Mouse (Mus musculus) spleen, adult 2 months (tissue): ENCODE data around the gene Vmn1r229. TPM values are rescaled to one million over a fixed set of nuclear protein-coding genes. Genes with fewer than 3 reads are reported as not detected.

Experiments
- DNase-seq, 2 experiments: peaks; one replicate each; pipeline versions ENCODE4 v3.0.0 to v3.0.0-alpha.2; 2012 to 2021; ENCODE audit warnings: low spot score in 2 of 2, low read depth in 1 of 2
- H3K27ac ChIP-seq: fragments of 200-500 bp; 2 replicates; pipeline ENCODE4 v1.5.1; 2012; ENCODE audit warnings: low read length, inconsistent platforms; ENCODE audit not compliant: insufficient read depth
- H3K27me3 ChIP-seq: fragments of 200-500 bp; 2 replicates; pipeline ENCODE4 v1.6.1; 2012; ENCODE audit warnings: mild to moderate bottlenecking, moderate library complexity, low read length, inconsistent platforms; ENCODE audit not compliant: control insufficient read depth, insufficient read depth
- H3K36me3 ChIP-seq: fragments of 200-500 bp; 2 replicates; pipeline ENCODE4 v1.6.1; 2012; ENCODE audit warnings: mild to moderate bottlenecking, low read length, inconsistent platforms; ENCODE audit not compliant: control insufficient read depth, insufficient read depth
- H3K4me1 ChIP-seq: fragments of 200-500 bp; 2 replicates; pipeline ENCODE4 v1.6.1; 2011; ENCODE audit warnings: inconsistent platforms; ENCODE audit not compliant: control insufficient read depth, insufficient read depth, insufficient read length
- H3K4me3 ChIP-seq: fragments of 200-500 bp; 2 replicates; pipeline ENCODE4 v1.5.1; 2011; ENCODE audit warnings: mild to moderate bottlenecking, inconsistent platforms; ENCODE audit not compliant: insufficient read depth, insufficient read length; ENCODE audit errors: extremely low read depth
- CTCF ChIP-seq: fragments of 200-500 bp; IDR thresholded peaks from 2 replicates; pipeline ENCODE4 v1.5.1; 2011; ENCODE audit warnings: mild to moderate bottlenecking, inconsistent platforms; ENCODE audit not compliant: insufficient read depth, insufficient read length, insufficient replicate concordance; ENCODE audit errors: extremely low read depth
- POLR2A ChIP-seq: fragments of 200-500 bp; IDR thresholded peaks from 2 replicates; pipeline ENCODE4 v1.6.1; 2011; ENCODE audit warnings: low read depth, low read length, inconsistent platforms
- WGBS: fragments of 180-500 bp; shearing (Covaris S2); methylation state at CpG from one replicate; pipeline ENCODE4 v1.1.7; 2018; 5-methylcytosine and 5-hydroxymethylcytosine counted together
- polyA plus RNA-seq: library from polyadenylated mRNA; depleted of rRNA; stranded (reverse); fragments of >200 nt; gene quantifications from 2 replicates; pipeline ENCODE4 v1.2.3, GENCODE M21; 2012; rRNA removed

Gene Vmn1r229
- polyA plus RNA-seq: not detected in 2 replicates

DNA sequence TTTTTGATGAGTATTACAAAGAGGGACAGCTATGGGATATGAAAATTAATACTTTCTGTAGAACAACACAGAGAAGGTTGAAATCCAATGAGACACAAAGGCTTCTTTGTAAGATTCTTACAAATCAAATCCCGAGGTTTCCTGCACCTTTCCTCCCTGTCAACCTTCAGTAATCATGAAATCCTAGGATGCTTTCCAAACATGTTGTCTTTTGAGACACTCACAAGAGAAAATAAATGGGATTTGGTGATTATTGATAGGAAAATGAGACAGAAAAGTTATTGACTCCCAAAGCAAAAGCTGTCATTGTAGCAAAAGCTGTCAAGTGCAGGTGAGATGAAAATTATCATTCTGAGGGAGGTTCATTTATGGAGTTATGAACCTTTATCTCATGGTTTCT is at the start of gene Vmn1r229:
Gene Vmn1r229, plus strand, starts transcription at position 301 of the 400 bp plus-strand sequence.
- DNase-seq: no peak
- Histone ChIP-seq H3K27me3 (no peaks in the 10 kb centered on the region), H3K27ac (no peak within 1 kb of the TSS), H3K4me1 (no peaks in the 10 kb centered on the region), H3K36me3 (no peaks in the 10 kb centered on the region), H3K4me3 (no peak within 1 kb of the TSS)
- WGBS: 77% methylated on average over 1 of the region's 1 CpGs
- TF ChIP-seq CTCF (no peak), POLR2A (no peak)

- Histone ChIP-seq H3K27ac (no peak within 1 kb of the TSS), H3K4me1 (no peaks in the 10 kb centered on the region), H3K27me3 (no peaks in the 10 kb centered on the region), H3K36me3 (no peaks in the 10 kb centered on the region), H3K4me3 (no peak within 1 kb of the TSS)
- DNase-seq: no peak
- TF ChIP-seq CTCF (no peak), POLR2A (no peak)
These were observed 25.3 kb upstream of the Vmn1r229 start, which contains the start of gene Vmn1r228 for GRCm38 (mm10) chr17:20786057-20786456. Vmn1r228 (minus strand) TSS chr17:20786157.

DNA sequence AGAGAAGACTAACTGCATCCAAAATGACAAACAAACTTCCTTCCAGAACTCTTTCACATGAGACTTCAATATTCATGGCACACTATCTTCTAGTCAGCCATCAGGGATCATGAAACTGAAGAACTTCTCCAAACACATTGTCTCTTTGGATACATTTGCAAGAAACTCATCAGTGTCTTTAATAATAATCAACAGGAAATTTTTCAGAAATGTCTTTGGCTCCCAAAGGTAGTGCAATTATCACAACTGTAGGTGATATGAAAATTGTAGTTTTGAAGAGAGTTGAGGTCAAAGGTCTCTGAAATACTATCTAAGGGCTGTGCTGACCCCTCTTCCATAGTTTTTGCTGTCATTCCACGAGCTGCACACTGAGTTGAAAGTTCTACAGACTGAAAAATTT is 28.8 kb downstream of the Vmn1r229 start, which contains the start of gene Vmn1r230:
Gene Vmn1r230, plus strand, starts transcription at position 301 of the 400 bp plus-strand sequence.
- 7% methylated on average over 1 of the region's 1 CpGs for WGBS
- TF ChIP-seq CTCF (no peak), POLR2A (no peak)
- H3K4me3 ChIP-seq: no peak within 1 kb of the TSS
- H3K36me3 ChIP-seq: no peaks in the 10 kb centered on the region
- H3K4me1 ChIP-seq: no peaks in the 10 kb centered on the region
- H3K27me3 ChIP-seq: no peaks in the 10 kb centered on the region
- DNase-seq: no peak
- H3K27ac ChIP-seq: no peak within 1 kb of the TSS

Other genes starting within 250 kb of the Vmn1r229 start
- not detected in 2 replicates for gene Vmn2r109, start 246.8 kb upstream of the Vmn1r229 start, polyA plus RNA-seq
- gene Vmn2r110, start 215.1 kb upstream of the Vmn1r229 start, polyA plus RNA-seq: not detected in 2 replicates
- not detected in 2 replicates for gene Fpr-rs3, start 186.7 kb upstream of the Vmn1r229 start, polyA plus RNA-seq
- not detected in 2 replicates for gene Vmn1r226, start 128.7 kb upstream of the Vmn1r229 start, polyA plus RNA-seq
- not detected in 2 replicates for gene Vmn1r227, start 81.7 kb upstream of the Vmn1r229 start, polyA plus RNA-seq
- gene Vmn1r228, start 25.4 kb upstream of the Vmn1r229 start, polyA plus RNA-seq: not detected in 2 replicates
- gene Vmn1r230, start 28.9 kb downstream of the Vmn1r229 start, polyA plus RNA-seq: not detected in 2 replicates
- gene Vmn1r231, start 93.5 kb downstream of the Vmn1r229 start, polyA plus RNA-seq: not detected in 2 replicates
- not detected in 2 replicates for gene Vmn1r232, start 108.2 kb downstream of the Vmn1r229 start, polyA plus RNA-seq
- 112 and 119 TPM in 2 replicates for gene Ppp2r1a, start 133.8 kb downstream of the Vmn1r229 start, polyA plus RNA-seq
- gene Vmn1r233, start 184.9 kb downstream of the Vmn1r229 start, polyA plus RNA-seq: not detected in 2 replicates
- 1.1 and 1.5 TPM in 2 replicates for gene Zfp160, start 197.3 kb downstream of the Vmn1r229 start, polyA plus RNA-seq